Mouse (Mus musculus): ENCODE results near the gene Ror1.

Gene Ror1

GRCm38 (mm10) chr4:100095685-100096595 lies at the start of gene Ror1:
Gene Ror1, plus strand, starts transcription at chr4:100095791.
- peak; percentile 73 for DNase-seq

GRCm38 (mm10) chr4:100047066-100047465 lies 48.5 kb upstream of the Ror1 start:
- DNase-seq: no peak

GRCm38 (mm10) chr4:100048351-100048950 lies 47.1 kb upstream of the Ror1 start:
- no peak for DNase-seq

GRCm38 (mm10) chr4:100051767-100052166 lies 43.8 kb upstream of the Ror1 start:
- DNase-seq: no peak

GRCm38 (mm10) chr4:100052258-100052657 lies 43.3 kb upstream of the Ror1 start:
- DNase-seq: no peak

- DNase-seq: no peak
These were observed 39.5 kb upstream of the Ror1 start for GRCm38 (mm10) chr4:100056046-100056445.

- no peak for DNase-seq
These were observed 39.1 kb upstream of the Ror1 start for GRCm38 (mm10) chr4:100056446-100056845.

GRCm38 (mm10) chr4:100057381-100057780 lies 38.2 kb upstream of the Ror1 start:
- DNase-seq: no peak

GRCm38 (mm10) chr4:100058631-100059030 lies 37.0 kb upstream of the Ror1 start:
- no peak for DNase-seq

- DNase-seq: no peak
These were observed 35.8 kb upstream of the Ror1 start for GRCm38 (mm10) chr4:100059811-100060210.

GRCm38 (mm10) chr4:100061396-100062066 lies 34.1 kb upstream of the Ror1 start:
- no peak for DNase-seq

GRCm38 (mm10) chr4:100065686-100066085 lies 29.9 kb upstream of the Ror1 start:
- DNase-seq: no peak

GRCm38 (mm10) chr4:100070101-100070500 lies 25.5 kb upstream of the Ror1 start:
- no peak for DNase-seq

GRCm38 (mm10) chr4:100096596-100097181 lies 1.1 kb downstream of the Ror1 start:
- no peak for DNase-seq

GRCm38 (mm10) chr4:100097364-100097979 lies 1.9 kb downstream of the Ror1 start:
- DNase-seq: no peak

GRCm38 (mm10) chr4:100101066-100101820 lies 5.7 kb downstream of the Ror1 start:
- no peak for DNase-seq

- DNase-seq: no peak
These were observed 6.3 kb downstream of the Ror1 start for GRCm38 (mm10) chr4:100101844-100102243.

- no peak for DNase-seq
These were observed 8.7 kb downstream of the Ror1 start for GRCm38 (mm10) chr4:100104241-100104640.

- no peak for DNase-seq
These were observed 12.0 kb downstream of the Ror1 start for GRCm38 (mm10) chr4:100107593-100107992.

GRCm38 (mm10) chr4:100108551-100108950 lies 13.0 kb downstream of the Ror1 start:
- DNase-seq: no peak

- DNase-seq: no peak
These were observed 18.6 kb downstream of the Ror1 start for GRCm38 (mm10) chr4:100114148-100114547.

GRCm38 (mm10) chr4:100116366-100116765 lies 20.8 kb downstream of the Ror1 start:
- DNase-seq: no peak

Measured in thymus, postnatal 14 days (tissue).